Mouse (Mus musculus) 3134 (cell line): Measurements from ENCODE around the gene Mgat4c.
"Not testable (repeated sequence)": the region's sequence is repeated elsewhere in the genome, so short reads cannot be mapped to it uniquely, and the experiment has no call there.

ENCODE experiments used
- DNase-seq: peaks from one replicate; pipeline ENCODE4 v3.0.0-alpha.2; 2011; ENCODE audit warnings: low spot score; ENCODE audit not compliant: insufficient read length; ENCODE audit errors: extremely low read depth

Gene Mgat4c

GRCm38 (mm10) chr10:102435467-102435866 lies 754.2 kb downstream of the Mgat4c start:
- not testable (repeated sequence) for DNase-seq
